Comparison of ENCODE assay signal across 47 mouse cellular contexts in genomic region chr3:14865941-14866340, GRCm38 (mm10). TPM values are rescaled to one million over a fixed set of nuclear protein-coding genes. Genes with fewer than 3 reads are reported as not detected.
"Had no signal": no experiment of that assay in that cellular context is flagged by ENCODE, and none has a peak within 500 bp of the region (broad histone marks: within the 10 kb centered on the region; RNA-seq: fewer than 3 reads in every experiment).

No protein-coding gene starts in this region.

- H3K27ac ChIP-seq: heart, embryonic 10.5 days; heart, embryonic 13.5 days; heart, embryonic 15.5 days; hindbrain, embryonic 10.5 days; hindbrain, embryonic 12.5 days; hindbrain, embryonic 13.5 days; hindbrain, embryonic 14.5 days; hindbrain, embryonic 15.5 days; hindbrain, postnatal 0 days; intestine, embryonic 15.5 days; kidney, embryonic 15.5 days; kidney, postnatal 0 days; layer of hippocampus, adult 2 months had no signal

- H3K4me3 ChIP-seq: heart, embryonic 10.5 days; heart, embryonic 12.5 days; heart, embryonic 13.5 days; heart, embryonic 15.5 days; hindbrain, embryonic 10.5 days; hindbrain, embryonic 12.5 days; hindbrain, embryonic 13.5 days; hindbrain, embryonic 15.5 days; intestine, embryonic 15.5 days; kidney, embryonic 15.5 days; layer of hippocampus, adult 2 months had no signal

- H3K4me1 ChIP-seq: intestine, embryonic 15.5 days had no signal

- H3K36me3 ChIP-seq: heart, embryonic 10.5 days; heart, embryonic 12.5 days; heart, embryonic 13.5 days; heart, embryonic 15.5 days; hindbrain, embryonic 10.5 days; hindbrain, embryonic 12.5 days; hindbrain, embryonic 13.5 days; hindbrain, embryonic 15.5 days; intestine, embryonic 15.5 days; kidney, embryonic 15.5 days had no signal

- H3K27me3 ChIP-seq: heart, embryonic 12.5 days; heart, embryonic 13.5 days; heart, embryonic 15.5 days; hindbrain, embryonic 12.5 days; hindbrain, embryonic 15.5 days had no signal

- H3K4me2 ChIP-seq: heart, embryonic 11.5 days; heart, embryonic 12.5 days; heart, embryonic 13.5 days; heart, embryonic 15.5 days; hindbrain, embryonic 12.5 days; hindbrain, embryonic 13.5 days; hindbrain, embryonic 14.5 days; hindbrain, embryonic 15.5 days; intestine, embryonic 15.5 days; kidney, embryonic 15.5 days had no signal

- H3K9ac ChIP-seq: heart, embryonic 12.5 days; heart, embryonic 13.5 days; heart, embryonic 15.5 days; hindbrain, embryonic 12.5 days; hindbrain, embryonic 13.5 days; hindbrain, embryonic 14.5 days; hindbrain, embryonic 15.5 days; intestine, embryonic 15.5 days; kidney, embryonic 15.5 days had no signal

- DNase-seq: heart, postnatal 10 days; heart, postnatal 14 days; heart, postnatal 36 days; heart, postnatal 4 days; kidney, adult 11 months; kidney, adult 18-20 months; kidney, adult 2 months; kidney, adult 8-10 months; kidney, adult 9 months; kidney, postnatal 10 days; kidney, postnatal 14 days; kidney, postnatal 25 days; kidney, postnatal 36 days; kidney, postnatal 4 days; layer of hippocampus, adult 9-11 months; layer of hippocampus, postnatal 36 days had no signal

- H3K9me3 ChIP-seq: heart, embryonic 10.5 days; heart, embryonic 12.5 days; heart, embryonic 13.5 days; heart, embryonic 15.5 days; hindbrain, embryonic 10.5 days; hindbrain, embryonic 12.5 days; hindbrain, embryonic 13.5 days; hindbrain, embryonic 15.5 days; intestine, embryonic 15.5 days; kidney, embryonic 15.5 days had no signal

- ATAC-seq: hindbrain, embryonic 16.5 days; hindbrain, postnatal 0 days; inflammation-experienced regulatory T-cells, adult 6 months; intestine, embryonic 15.5 days; intestine, embryonic 16.5 days; intestine, postnatal 0 days had no signal

RNA-seq across cellular contexts. Expression of gene Car3, which starts 2.6 kb away (rescaled TPM):
- polyA plus RNA-seq: inflammation-experienced regulatory T-cells, adult 6 months had no signal

RNA-seq across cellular contexts. Expression of gene Car1, which starts 57.8 kb away (rescaled TPM):
- total RNA-seq: heart, postnatal 10 days; heart, postnatal 14 days; heart, postnatal 25 days; heart, postnatal 36 days; heart, postnatal 4 days; hindbrain, postnatal 0 days; layer of hippocampus, adult 18-20 months; layer of hippocampus, adult 2 months; layer of hippocampus, adult 8-10 months; layer of hippocampus, postnatal 10 days; layer of hippocampus, postnatal 14 days; layer of hippocampus, postnatal 25 days; layer of hippocampus, postnatal 36 days; left cerebral cortex, adult 18-20 months had no signal
- polyA plus RNA-seq: heart, embryonic 16.5 days; hindbrain, embryonic 10.5 days; hindbrain, embryonic 11.5 days; hindbrain, embryonic 13.5 days; hindbrain, embryonic 14.5 days; hindbrain, embryonic 15.5 days; hindbrain, embryonic 16.5 days; inflammation-experienced regulatory T-cells, adult 6 months; intestine, embryonic 14.5 days; kidney, embryonic 14.5 days; kidney, embryonic 16.5 days had no signal
